Mouse (Mus musculus): ENCODE measurements around the gene Lamp2. TPM values are rescaled to one million over a fixed set of nuclear protein-coding genes. Genes with fewer than 3 reads are reported as not detected.
"Not testable (repeated sequence)": the region's sequence is repeated elsewhere in the genome, so short reads cannot be mapped to it uniquely, and the experiment has no call there.

Lamp2 gene
- 141 and 156 TPM in 2 replicates for polyA plus RNA-seq (2015; fragmentation: Nextera tagmentation; extraction: Ambion mirVana)

GRCm38 (mm10) chrX:38455890-38456634, at the start of gene Lamp2:
TSS of gene Lamp2 (minus strand) at chrX:38456454.
- H3K9ac ChIP-seq: peak within 1 kb of the TSS; percentile 47
- H3K4me3 ChIP-seq (replicated peaks): peak within 1 kb of the TSS; percentile 55
- H3K4me1 ChIP-seq: 0 out of 2 replicates have a peak, but pooled peaks cover 3% of the 10 kb centered on the region
- 18% methylated on average over 47 of the region's 47 CpGs for WGBS
- ATAC-seq (ENCODE audit: insufficient number of reproducible peaks, low FRiP score, low TSS enrichment, low read depth): peak; percentile 89
- 0 out of 2 replicates have a peak, but pooled peaks cover under 1% of the 10 kb centered on the region for H3K36me3 ChIP-seq
- H3K4me2 ChIP-seq (replicated peaks): peak within 1 kb of the TSS; percentile 40
- peak within 1 kb of the TSS; percentile 79 for H3K27ac ChIP-seq (replicated peaks)
- H3K27me3 ChIP-seq: no peaks in the 10 kb centered on the region
- no peaks in the 10 kb centered on the region for H3K9me3 ChIP-seq (replicated peaks)

- Histone ChIP-seq H3K4me2 (replicated peaks) (no peak overlapping the region), H3K9me3 (replicated peaks) (no peaks in the 10 kb centered on the region), H3K27ac (replicated peaks) (no peak overlapping the region), H3K27me3 (no peaks in the 10 kb centered on the region), H3K36me3 (no peaks in the 10 kb centered on the region), H3K4me3 (replicated peaks) (no peak overlapping the region), H3K9ac (no peak overlapping the region), H3K4me1 (no peaks in the 10 kb centered on the region)
- WGBS: 84% methylated on average over 14 of the region's 14 CpGs
- no peak for ATAC-seq (ENCODE audit: insufficient number of reproducible peaks, low FRiP score, low TSS enrichment, low read depth)
Measured at GRCm38 (mm10) chrX:38504846-38505245, 48.6 kb upstream of the Lamp2 start.

GRCm38 (mm10) chrX:38502182-38502581, 45.9 kb upstream of the Lamp2 start:
- H3K27ac ChIP-seq (replicated peaks); H3K4me3 ChIP-seq (replicated peaks); H3K36me3 ChIP-seq; H3K4me1 ChIP-seq; ATAC-seq (ENCODE audit: insufficient number of reproducible peaks, low FRiP score, low TSS enrichment, low read depth); H3K27me3 ChIP-seq; H3K9me3 ChIP-seq (replicated peaks); H3K4me2 ChIP-seq (replicated peaks); H3K9ac ChIP-seq: not testable (repeated sequence)
- WGBS: 73% methylated on average over 5 of the region's 5 CpGs

- not testable (repeated sequence) for H3K27me3 ChIP-seq; ATAC-seq (ENCODE audit: insufficient number of reproducible peaks, low FRiP score, low TSS enrichment, low read depth); H3K9ac ChIP-seq; H3K27ac ChIP-seq (replicated peaks); H3K36me3 ChIP-seq; H3K4me3 ChIP-seq (replicated peaks); H3K4me1 ChIP-seq; H3K9me3 ChIP-seq (replicated peaks)
- H3K4me2 ChIP-seq (replicated peaks): peak overlapping the region; percentile 34
- 26% methylated on average over 20 of the region's 20 CpGs for WGBS
Measured at GRCm38 (mm10) chrX:38485464-38485863, 29.2 kb upstream of the Lamp2 start.

GRCm38 (mm10) chrX:38478583-38478982, 22.3 kb upstream of the Lamp2 start:
- no peak overlapping the region for H3K4me3 ChIP-seq (replicated peaks)
- no peak overlapping the region for H3K4me2 ChIP-seq (replicated peaks)
- 41% methylated on average over 1 of the region's 1 CpGs for WGBS
- H3K4me1 ChIP-seq: no peaks in the 10 kb centered on the region
- no peaks in the 10 kb centered on the region for H3K9me3 ChIP-seq (replicated peaks)
- no peak overlapping the region for H3K9ac ChIP-seq
- H3K27ac ChIP-seq (replicated peaks): no peak overlapping the region
- ATAC-seq (ENCODE audit: insufficient number of reproducible peaks, low FRiP score, low TSS enrichment, low read depth): no peak
- H3K27me3 ChIP-seq: no peaks in the 10 kb centered on the region
- no peaks in the 10 kb centered on the region for H3K36me3 ChIP-seq

- 16% methylated on average over 32 of the region's 32 CpGs for WGBS
- H3K27ac ChIP-seq (replicated peaks): peak overlapping the region; percentile 92
- H3K4me1 ChIP-seq: no peaks in the 10 kb centered on the region
- no peaks in the 10 kb centered on the region for H3K27me3 ChIP-seq
- H3K4me3 ChIP-seq (replicated peaks): peak overlapping the region; percentile 51
- peak overlapping the region; percentile 47 for H3K4me2 ChIP-seq (replicated peaks)
- H3K9me3 ChIP-seq (replicated peaks): no peaks in the 10 kb centered on the region
- no peaks in the 10 kb centered on the region for H3K36me3 ChIP-seq
- H3K9ac ChIP-seq: peak overlapping the region; percentile 21; the same call in 1 of the 2 replicates
- ATAC-seq (ENCODE audit: insufficient number of reproducible peaks, low FRiP score, low TSS enrichment, low read depth): peak; percentile 94
Measured at GRCm38 (mm10) chrX:38473537-38474299, 17.5 kb upstream of the Lamp2 start.

- peak; percentile 54; the same call in 1 of the 2 replicates for ATAC-seq (ENCODE audit: insufficient number of reproducible peaks, low FRiP score, low TSS enrichment, low read depth)
- Histone ChIP-seq H3K27ac (replicated peaks) (peak overlapping the region; percentile 92), H3K4me3 (replicated peaks) (peak overlapping the region; percentile 51), H3K27me3 (no peaks in the 10 kb centered on the region), H3K4me1 (no peaks in the 10 kb centered on the region), H3K9ac (no peak overlapping the region), H3K36me3 (no peaks in the 10 kb centered on the region), H3K9me3 (replicated peaks) (no peaks in the 10 kb centered on the region), H3K4me2 (replicated peaks) (peak overlapping the region; percentile 47; the same call in 1 of the 2 replicates)
- WGBS: 30% methylated on average over 10 of the region's 10 CpGs
Measured at GRCm38 (mm10) chrX:38473164-38473536, 16.9 kb upstream of the Lamp2 start.

GRCm38 (mm10) chrX:38466236-38466635, 10.0 kb upstream of the Lamp2 start:
- Histone ChIP-seq H3K4me3 (replicated peaks) (no peak overlapping the region), H3K4me1 (no peaks in the 10 kb centered on the region), H3K36me3 (no peaks in the 10 kb centered on the region), H3K27ac (replicated peaks) (no peak overlapping the region), H3K27me3 (no peaks in the 10 kb centered on the region), H3K4me2 (replicated peaks) (no peak overlapping the region), H3K9me3 (replicated peaks) (no peaks in the 10 kb centered on the region), H3K9ac (no peak overlapping the region)
- ATAC-seq (ENCODE audit: insufficient number of reproducible peaks, low FRiP score, low TSS enrichment, low read depth): no peak

GRCm38 (mm10) chrX:38463160-38463559, 6.9 kb upstream of the Lamp2 start:
- WGBS: 83% methylated on average over 2 of the region's 2 CpGs
- H3K27me3 ChIP-seq: no peaks in the 10 kb centered on the region
- no peaks in the 10 kb centered on the region for H3K36me3 ChIP-seq
- no peak overlapping the region for H3K4me2 ChIP-seq (replicated peaks)
- no peaks in the 10 kb centered on the region for H3K9me3 ChIP-seq (replicated peaks)
- no peak overlapping the region for H3K9ac ChIP-seq
- no peak for ATAC-seq (ENCODE audit: insufficient number of reproducible peaks, low FRiP score, low TSS enrichment, low read depth)
- H3K4me3 ChIP-seq (replicated peaks): no peak overlapping the region
- no peak overlapping the region for H3K27ac ChIP-seq (replicated peaks)
- no peaks in the 10 kb centered on the region for H3K4me1 ChIP-seq

GRCm38 (mm10) chrX:38462101-38462500, 5.8 kb upstream of the Lamp2 start:
- Histone ChIP-seq H3K27me3 (no peaks in the 10 kb centered on the region), H3K4me3 (replicated peaks) (no peak overlapping the region), H3K9ac (no peak overlapping the region), H3K4me1 (no peaks in the 10 kb centered on the region), H3K4me2 (replicated peaks) (no peak overlapping the region), H3K36me3 (no peaks in the 10 kb centered on the region), H3K27ac (replicated peaks) (no peak overlapping the region), H3K9me3 (replicated peaks) (no peaks in the 10 kb centered on the region)
- 81% methylated on average over 5 of the region's 5 CpGs for WGBS
- ATAC-seq (ENCODE audit: insufficient number of reproducible peaks, low FRiP score, low TSS enrichment, low read depth): no peak

- ATAC-seq (ENCODE audit: insufficient number of reproducible peaks, low FRiP score, low TSS enrichment, low read depth): no peak
- WGBS: 66% methylated on average over 3 of the region's 3 CpGs
Measured at GRCm38 (mm10) chrX:38460887-38461286, 4.6 kb upstream of the Lamp2 start.

More at GRCm38 (mm10) chrX:38460887-38461286, 4.6 kb upstream of the Lamp2 start:
- no peak overlapping the region for H3K27ac ChIP-seq (replicated peaks)
- H3K36me3 ChIP-seq: no peaks in the 10 kb centered on the region
- H3K27me3 ChIP-seq: no peaks in the 10 kb centered on the region
- H3K9me3 ChIP-seq (replicated peaks): no peaks in the 10 kb centered on the region
- no peaks in the 10 kb centered on the region for H3K4me1 ChIP-seq
- H3K4me2 ChIP-seq (replicated peaks): no peak overlapping the region
- no peak overlapping the region for H3K9ac ChIP-seq
- H3K4me3 ChIP-seq (replicated peaks): no peak overlapping the region

All from embryonic facial prominence, embryonic 15.5 days (tissue).